Mouse (Mus musculus): ENCODE data around the gene Cadm2. TPM values are rescaled to one million over a fixed set of nuclear protein-coding genes. Genes with fewer than 3 reads are reported as not detected.

The Cadm2 gene
- polyA plus RNA-seq, 1 experiment from 2014 or later, result 9.2 TPM

GRCm38 (mm10) chr16:67608499-67608898 lies 12.2 kb downstream of the Cadm2 start:
- no peak for ATAC-seq (ENCODE audit: low FRiP score, low read depth)
- Histone ChIP-seq H3K4me1 (peaks cover 17% of the 10 kb centered on the region), H3K9ac (replicated peaks) (no peak overlapping the region), H3K36me3 (no peaks in the 10 kb centered on the region), H3K27me3 (no peaks in the 10 kb centered on the region), H3K4me2 (replicated peaks) (no peak overlapping the region), H3K27ac (replicated peaks) (no peak overlapping the region), H3K9me3 (no peaks in the 10 kb centered on the region), H3K4me3 (no peak overlapping the region)
- WGBS, result 72% methylated on average over 3 of the region's 3 CpGs

- ATAC-seq (ENCODE audit: low FRiP score, low read depth), result no peak
- no peaks in the 10 kb centered on the region for H3K9me3 ChIP-seq
- no peaks in the 10 kb centered on the region for H3K36me3 ChIP-seq
- WGBS, result 75% methylated on average over 6 of the region's 6 CpGs
- H3K4me3 ChIP-seq, result no peak overlapping the region
- H3K27ac ChIP-seq (replicated peaks), result no peak overlapping the region
- peaks cover 7% of the 10 kb centered on the region for H3K4me1 ChIP-seq
- no peaks in the 10 kb centered on the region for H3K27me3 ChIP-seq
- H3K4me2 ChIP-seq (replicated peaks), result no peak overlapping the region
- H3K9ac ChIP-seq (replicated peaks), result no peak overlapping the region
Observed at GRCm38 (mm10) chr16:67605661-67606060, 15.0 kb downstream of the Cadm2 start.

GRCm38 (mm10) chr16:67599981-67600380 lies 20.7 kb downstream of the Cadm2 start:
- no peaks in the 10 kb centered on the region for H3K9me3 ChIP-seq
- H3K4me1 ChIP-seq, result no peaks in the 10 kb centered on the region
- H3K27me3 ChIP-seq, result no peaks in the 10 kb centered on the region
- 80% methylated on average over 9 of the region's 9 CpGs for WGBS
- no peaks in the 10 kb centered on the region for H3K36me3 ChIP-seq
- no peak overlapping the region for H3K9ac ChIP-seq (replicated peaks)
- H3K4me2 ChIP-seq (replicated peaks), result no peak overlapping the region
- no peak overlapping the region for H3K27ac ChIP-seq (replicated peaks)
- no peak for ATAC-seq (ENCODE audit: low FRiP score, low read depth)
- H3K4me3 ChIP-seq, result no peak overlapping the region

GRCm38 (mm10) chr16:67598841-67599240 lies 21.9 kb downstream of the Cadm2 start:
- H3K9ac ChIP-seq (replicated peaks), result no peak overlapping the region
- no peaks in the 10 kb centered on the region for H3K27me3 ChIP-seq
- no peak overlapping the region for H3K4me3 ChIP-seq
- H3K9me3 ChIP-seq, result no peaks in the 10 kb centered on the region
- WGBS, result 70% methylated on average over 4 of the region's 4 CpGs
- no peak overlapping the region for H3K4me2 ChIP-seq (replicated peaks)
- H3K36me3 ChIP-seq, result no peaks in the 10 kb centered on the region
- H3K4me1 ChIP-seq, result no peaks in the 10 kb centered on the region
- no peak overlapping the region for H3K27ac ChIP-seq (replicated peaks)
- peak; percentile 75; the same call in 1 of the 2 replicates for ATAC-seq (ENCODE audit: low FRiP score, low read depth)

- 88% methylated on average over 6 of the region's 6 CpGs for WGBS
- H3K36me3 ChIP-seq, result no peaks in the 10 kb centered on the region
Observed at GRCm38 (mm10) chr16:67591015-67591414, 29.7 kb downstream of the Cadm2 start.

GRCm38 (mm10) chr16:67578842-67579517 lies 41.7 kb downstream of the Cadm2 start:
- no peak overlapping the region for H3K4me2 ChIP-seq (replicated peaks)
- H3K36me3 ChIP-seq, result no peaks in the 10 kb centered on the region
- no peak overlapping the region for H3K9ac ChIP-seq (replicated peaks)
- 86% methylated on average over 11 of the region's 11 CpGs for WGBS
- no peaks in the 10 kb centered on the region for H3K9me3 ChIP-seq
- no peaks in the 10 kb centered on the region for H3K27me3 ChIP-seq
- H3K27ac ChIP-seq (replicated peaks), result no peak overlapping the region
- ATAC-seq (ENCODE audit: low FRiP score, low read depth), result no peak
- H3K4me3 ChIP-seq, result no peak overlapping the region
- H3K4me1 ChIP-seq, result no peaks in the 10 kb centered on the region

More at GRCm38 (mm10) chr16:67591015-67591414, 29.7 kb downstream of the Cadm2 start:
- ATAC-seq (ENCODE audit: low FRiP score, low read depth), result no peak
- Histone ChIP-seq H3K27ac (replicated peaks) (no peak overlapping the region), H3K9ac (replicated peaks) (no peak overlapping the region), H3K27me3 (no peaks in the 10 kb centered on the region), H3K4me1 (no peaks in the 10 kb centered on the region), H3K4me2 (replicated peaks) (no peak overlapping the region), H3K4me3 (no peak overlapping the region), H3K9me3 (no peaks in the 10 kb centered on the region)

- Histone ChIP-seq H3K9ac (replicated peaks) (no peak overlapping the region), H3K9me3 (no peaks in the 10 kb centered on the region), H3K4me1 (no peaks in the 10 kb centered on the region), H3K4me2 (replicated peaks) (no peak overlapping the region), H3K27me3 (no peaks in the 10 kb centered on the region), H3K36me3 (no peaks in the 10 kb centered on the region), H3K4me3 (no peak overlapping the region), H3K27ac (replicated peaks) (no peak overlapping the region)
- ATAC-seq (ENCODE audit: low FRiP score, low read depth), result no peak
- WGBS, result 74% methylated on average over 5 of the region's 5 CpGs
Observed at GRCm38 (mm10) chr16:67575557-67575956, 45.2 kb downstream of the Cadm2 start.

- ATAC-seq (ENCODE audit: low FRiP score, low read depth), result no peak
- 76% methylated on average over 1 of the region's 1 CpGs for WGBS
- no peaks in the 10 kb centered on the region for H3K9me3 ChIP-seq
Observed at GRCm38 (mm10) chr16:67526992-67527391, 93.7 kb downstream of the Cadm2 start.

GRCm38 (mm10) chr16:67524878-67525277 lies 95.8 kb downstream of the Cadm2 start:
- Histone ChIP-seq H3K4me1 (no peaks in the 10 kb centered on the region), H3K9ac (replicated peaks) (no peak overlapping the region), H3K27ac (replicated peaks) (no peak overlapping the region), H3K36me3 (no peaks in the 10 kb centered on the region), H3K9me3 (no peaks in the 10 kb centered on the region), H3K27me3 (no peaks in the 10 kb centered on the region), H3K4me3 (no peak overlapping the region), H3K4me2 (replicated peaks) (no peak overlapping the region)
- WGBS, result 87% methylated on average over 1 of the region's 1 CpGs
- ATAC-seq (ENCODE audit: low FRiP score, low read depth), result no peak

More at GRCm38 (mm10) chr16:67526992-67527391, 93.7 kb downstream of the Cadm2 start:
- H3K9ac ChIP-seq (replicated peaks), result no peak overlapping the region
- no peak overlapping the region for H3K4me3 ChIP-seq
- no peak overlapping the region for H3K27ac ChIP-seq (replicated peaks)
- H3K4me2 ChIP-seq (replicated peaks), result no peak overlapping the region
- no peaks in the 10 kb centered on the region for H3K4me1 ChIP-seq
- H3K36me3 ChIP-seq, result no peaks in the 10 kb centered on the region
- no peaks in the 10 kb centered on the region for H3K27me3 ChIP-seq

GRCm38 (mm10) chr16:67518311-67518710 lies 102.4 kb downstream of the Cadm2 start:
- no peak overlapping the region for H3K4me2 ChIP-seq (replicated peaks)
- H3K9me3 ChIP-seq, result no peaks in the 10 kb centered on the region
- no peaks in the 10 kb centered on the region for H3K36me3 ChIP-seq
- H3K27me3 ChIP-seq, result no peaks in the 10 kb centered on the region
- no peak for ATAC-seq (ENCODE audit: low FRiP score, low read depth)
- 85% methylated on average over 3 of the region's 3 CpGs for WGBS
- H3K4me3 ChIP-seq, result no peak overlapping the region
- no peaks in the 10 kb centered on the region for H3K4me1 ChIP-seq
- H3K9ac ChIP-seq (replicated peaks), result no peak overlapping the region
- H3K27ac ChIP-seq (replicated peaks), result no peak overlapping the region

- H3K4me2 ChIP-seq (replicated peaks), result no peak overlapping the region
- H3K4me3 ChIP-seq, result no peak overlapping the region
- no peak overlapping the region for H3K27ac ChIP-seq (replicated peaks)
- no peaks in the 10 kb centered on the region for H3K4me1 ChIP-seq
- H3K9me3 ChIP-seq, result no peaks in the 10 kb centered on the region
- ATAC-seq (ENCODE audit: low FRiP score, low read depth), result no peak
- no peak overlapping the region for H3K9ac ChIP-seq (replicated peaks)
- H3K36me3 ChIP-seq, result no peaks in the 10 kb centered on the region
- H3K27me3 ChIP-seq, result no peaks in the 10 kb centered on the region
- WGBS, result 86% methylated on average over 4 of the region's 4 CpGs
Observed at GRCm38 (mm10) chr16:67515549-67515948, 105.2 kb downstream of the Cadm2 start.

- H3K27ac ChIP-seq (replicated peaks), result no peak overlapping the region
- no peaks in the 10 kb centered on the region for H3K4me1 ChIP-seq
- no peak overlapping the region for H3K9ac ChIP-seq (replicated peaks)
- no peak for ATAC-seq (ENCODE audit: low FRiP score, low read depth)
- no peaks in the 10 kb centered on the region for H3K9me3 ChIP-seq
- no peak overlapping the region for H3K4me2 ChIP-seq (replicated peaks)
- WGBS, result 87% methylated on average over 9 of the region's 9 CpGs
- no peaks in the 10 kb centered on the region for H3K27me3 ChIP-seq
- H3K4me3 ChIP-seq, result no peak overlapping the region
- H3K36me3 ChIP-seq, result no peaks in the 10 kb centered on the region
Observed at GRCm38 (mm10) chr16:67509079-67509478, 111.6 kb downstream of the Cadm2 start.

GRCm38 (mm10) chr16:67482542-67482941 lies 138.2 kb downstream of the Cadm2 start:
- no peak for ATAC-seq (ENCODE audit: low FRiP score, low read depth)
- Histone ChIP-seq H3K27ac (replicated peaks) (no peak overlapping the region), H3K4me3 (no peak overlapping the region), H3K4me1 (no peaks in the 10 kb centered on the region), H3K36me3 (no peaks in the 10 kb centered on the region), H3K27me3 (no peaks in the 10 kb centered on the region), H3K9me3 (no peaks in the 10 kb centered on the region), H3K9ac (replicated peaks) (no peak overlapping the region), H3K4me2 (replicated peaks) (no peak overlapping the region)
- 82% methylated on average over 7 of the region's 7 CpGs for WGBS

Data from midbrain, embryonic 12.5 days (tissue).